Mouse (Mus musculus): ENCODE measurements at regions not wholly inside any gene's neighbourhood (a gene's known extent, or its start where the extent isn't known, plus 50 kb on each side); places are given as distances from the start of the nearest gene placed in this dataset.

- no peak overlapping the region for H3K4me3 ChIP-seq
- no peaks in the 10 kb centered on the region for H3K36me3 ChIP-seq
- no peak for ATAC-seq (ENCODE audit: borderline replicate concordance, extremely low read depth, low FRiP score, low TSS enrichment)
- no peak overlapping the region for H3K27ac ChIP-seq
- no peaks in the 10 kb centered on the region for H3K27me3 ChIP-seq
- 88% methylated on average over 4 of the region's 4 CpGs for WGBS
- no peaks in the 10 kb centered on the region for H3K4me1 ChIP-seq
- no peaks in the 10 kb centered on the region for H3K9me3 ChIP-seq
- no peak overlapping the region for H3K4me2 ChIP-seq
- H3K9ac ChIP-seq: no peak overlapping the region
Observed at GRCm38 (mm10) chr14:103913453-103913852, 69.3 kb upstream of the Ednrb start.

- no peak for ATAC-seq (ENCODE audit: borderline replicate concordance, extremely low read depth, low FRiP score, low TSS enrichment)
- Histone ChIP-seq H3K4me1 (no peaks in the 10 kb centered on the region), H3K27ac (no peak overlapping the region), H3K27me3 (no peaks in the 10 kb centered on the region), H3K9ac (no peak overlapping the region), H3K36me3 (no peaks in the 10 kb centered on the region), H3K9me3 (no peaks in the 10 kb centered on the region), H3K4me2 (no peak overlapping the region), H3K4me3 (no peak overlapping the region)
- 57% methylated on average over 4 of the region's 4 CpGs for WGBS
Observed at GRCm38 (mm10) chr14:103911707-103912106, 67.5 kb upstream of the Ednrb start.

- Histone ChIP-seq H3K27me3 (no peaks in the 10 kb centered on the region), H3K27ac (no peak overlapping the region), H3K4me2 (no peak overlapping the region), H3K9ac (no peak overlapping the region), H3K4me1 (no peaks in the 10 kb centered on the region), H3K36me3 (no peaks in the 10 kb centered on the region), H3K4me3 (no peak overlapping the region), H3K9me3 (no peaks in the 10 kb centered on the region)
- WGBS: 91% methylated on average over 1 of the region's 1 CpGs
- no peak for ATAC-seq (ENCODE audit: borderline replicate concordance, extremely low read depth, low FRiP score, low TSS enrichment)
Observed at GRCm38 (mm10) chr14:103911280-103911679, 67.1 kb upstream of the Ednrb start.

GRCm38 (mm10) chr14:103906417-103907070 is 62.3 kb upstream of the Ednrb start:
- no peak overlapping the region for H3K4me2 ChIP-seq
- no peaks in the 10 kb centered on the region for H3K27me3 ChIP-seq
- no peaks in the 10 kb centered on the region for H3K9me3 ChIP-seq
- H3K27ac ChIP-seq: no peak overlapping the region
- no peaks in the 10 kb centered on the region for H3K36me3 ChIP-seq
- no peak for ATAC-seq (ENCODE audit: borderline replicate concordance, extremely low read depth, low FRiP score, low TSS enrichment)
- H3K4me1 ChIP-seq: peaks cover 14% of the 10 kb centered on the region
- H3K4me3 ChIP-seq: no peak overlapping the region
- 43% methylated on average over 2 of the region's 2 CpGs for WGBS
- no peak overlapping the region for H3K9ac ChIP-seq

GRCm38 (mm10) chr14:103900817-103901216 is 56.6 kb upstream of the Ednrb start:
- H3K9me3 ChIP-seq: no peaks in the 10 kb centered on the region
- H3K36me3 ChIP-seq: no peaks in the 10 kb centered on the region
- no peak for ATAC-seq (ENCODE audit: borderline replicate concordance, extremely low read depth, low FRiP score, low TSS enrichment)
- H3K4me1 ChIP-seq: peaks cover 30% of the 10 kb centered on the region
- WGBS: 82% methylated on average over 2 of the region's 2 CpGs
- no peak overlapping the region for H3K4me2 ChIP-seq
- no peak overlapping the region for H3K27ac ChIP-seq
- no peak overlapping the region for H3K4me3 ChIP-seq
- H3K27me3 ChIP-seq: no peaks in the 10 kb centered on the region
- H3K9ac ChIP-seq: no peak overlapping the region

GRCm38 (mm10) chr14:103899111-103899814 is 55.1 kb upstream of the Ednrb start:
- peak; percentile 85 for ATAC-seq (ENCODE audit: borderline replicate concordance, extremely low read depth, low FRiP score, low TSS enrichment)
- 3% methylated on average over 22 of the region's 22 CpGs for WGBS
- no peaks in the 10 kb centered on the region for H3K36me3 ChIP-seq
- H3K4me2 ChIP-seq: peak overlapping the region; percentile 57
- peak overlapping the region; percentile 73 for H3K27ac ChIP-seq
- H3K9ac ChIP-seq: no peak overlapping the region
- H3K4me1 ChIP-seq: peaks cover 26% of the 10 kb centered on the region
- no peaks in the 10 kb centered on the region for H3K27me3 ChIP-seq
- no peaks in the 10 kb centered on the region for H3K9me3 ChIP-seq
- H3K4me3 ChIP-seq: peak overlapping the region; percentile 27

- no peak overlapping the region for H3K9ac ChIP-seq
Observed at GRCm38 (mm10) chr14:103898689-103899088, 54.5 kb upstream of the Ednrb start.

GRCm38 (mm10) chr14:103895261-103895660 is 51.1 kb upstream of the Ednrb start:
- ATAC-seq (ENCODE audit: borderline replicate concordance, extremely low read depth, low FRiP score, low TSS enrichment): peak; percentile 46; the same call in 1 of the 2 replicates
- H3K9ac ChIP-seq: no peak overlapping the region
- H3K4me1 ChIP-seq: peaks cover 15% of the 10 kb centered on the region
- H3K27me3 ChIP-seq: no peaks in the 10 kb centered on the region
- H3K27ac ChIP-seq: peak overlapping the region; percentile 15; the same call in 1 of the 2 replicates
- no peaks in the 10 kb centered on the region for H3K36me3 ChIP-seq
- no peak overlapping the region for H3K4me2 ChIP-seq
- no peaks in the 10 kb centered on the region for H3K9me3 ChIP-seq
- 49% methylated on average over 7 of the region's 7 CpGs for WGBS
- H3K4me3 ChIP-seq: no peak overlapping the region

More at GRCm38 (mm10) chr14:103898689-103899088, 54.5 kb upstream of the Ednrb start:
- no peaks in the 10 kb centered on the region for H3K36me3 ChIP-seq
- WGBS: 21% methylated on average over 9 of the region's 9 CpGs
- peak overlapping the region; percentile 57 for H3K4me2 ChIP-seq
- H3K27ac ChIP-seq: peak overlapping the region; percentile 73
- ATAC-seq (ENCODE audit: borderline replicate concordance, extremely low read depth, low FRiP score, low TSS enrichment): no peak
- H3K9me3 ChIP-seq: no peaks in the 10 kb centered on the region
- H3K27me3 ChIP-seq: no peaks in the 10 kb centered on the region
- H3K4me1 ChIP-seq: peaks cover 22% of the 10 kb centered on the region
- H3K4me3 ChIP-seq: peak overlapping the region; percentile 27

Data from lung, embryonic 15.5 days (tissue).